Comparison of ENCODE assay signal across 8 mouse cellular contexts in genomic region chr12:83687934-83688315, GRCm38 (mm10). TPM values are rescaled to one million over a fixed set of nuclear protein-coding genes. Genes with fewer than 3 reads are reported as not detected.
DNase-seq lines count a peak whose midpoint lies in the region; ATAC-seq lines count a peak whose summit lies in the region.

Gene Psen1, plus strand, starts transcription at chr12:83688152.

- ATAC-seq in hindbrain, embryonic 16.5 days, result peak; percentile 99

- H3K27me3 ChIP-seq in hindbrain, embryonic 16.5 days (replicated peaks; ENCODE audit: control insufficient read depth, insufficient read depth, low read length), result no peaks in the 10 kb centered on the region

- no peaks in the 10 kb centered on the region; the same call in 1 of the 2 replicates for H3K36me3 ChIP-seq in hindbrain, embryonic 16.5 days (ENCODE audit: control insufficient read depth, insufficient read depth, low read length)
- H3K36me3 ChIP-seq in macrophage (ENCODE audit: inconsistent target), result peaks cover 5% of the 10 kb centered on the region; the same call in 1 of the 2 replicates

- H3K27ac ChIP-seq in hindbrain, embryonic 16.5 days (ENCODE audit: low read depth, low read length), result peak within 1 kb of the TSS; percentile 95
- H3K27ac ChIP-seq in macrophage, result peak within 1 kb of the TSS; percentile 78

- H3K4me1 ChIP-seq in hindbrain, embryonic 16.5 days (ENCODE audit: control insufficient read depth, insufficient read depth, low read depth, low read length), result peaks cover 15% of the 10 kb centered on the region

- H3K4me2 ChIP-seq in hindbrain, embryonic 16.5 days (ENCODE audit: low read length), result peak within 1 kb of the TSS; percentile 79

- DNase-seq in T-cell, adult 2 months (ENCODE audit: low spot score), result peak; percentile 96
- DNase-seq in cerebellum, postnatal 36 days, result peak; percentile 87 to 93
- peak; percentile 94 for DNase-seq in gastrocnemius, adult 18-20 months (ENCODE audit: low spot score)
- DNase-seq in left cerebral cortex, adult 18-20 months (ENCODE audit: low spot score in 2 of 2), result peak; percentile 93 to 95
- peak; percentile 94 for DNase-seq in right cerebral cortex, adult 18-20 months
- peak; percentile 81 for DNase-seq in urinary bladder, postnatal 10 days (ENCODE audit: low spot score)

- no peaks in the 10 kb centered on the region for H3K9me3 ChIP-seq in hindbrain, embryonic 16.5 days (ENCODE audit: control insufficient read depth, low read length)

- H3K4me3 ChIP-seq in hindbrain, embryonic 16.5 days (ENCODE audit: low read length), result peak within 1 kb of the TSS; percentile 98
- H3K4me3 ChIP-seq in macrophage (ENCODE audit: inconsistent target), result peak within 1 kb of the TSS; percentile 72

- whole genome bisulfite sequencing in hindbrain, embryonic 16.5 days, result 0% methylated on average over 38 of the region's 38 CpGs
- 2% methylated on average over 37 of the region's 38 CpGs for WGBS in macrophage (ENCODE audit: missing documents)

- H3K79me2 ChIP-seq in macrophage (ENCODE audit: inconsistent target), result peaks cover 40% of the 10 kb centered on the region

- H3K9ac ChIP-seq in hindbrain, embryonic 16.5 days (ENCODE audit: low read depth, low read length), result peak within 1 kb of the TSS; percentile 93

RNA-seq across cellular contexts. Expression of gene Psen1, which starts in this region (rescaled TPM):
- 10 to 100 TPM; 25.1 to 31.5 TPM for total RNA-seq in gastrocnemius, adult 18-20 months (2021)
- polyA plus RNA-seq in hindbrain, embryonic 16.5 days (2015; fragmentation: Nextera tagmentation; extraction: Ambion mirVana), result 65.1 and 73.6 TPM in 2 replicates
- total RNA-seq in left cerebral cortex, adult 18-20 months (2021), result 10 to 100 TPM; 59.4 to 72.0 TPM
- total RNA-seq in macrophage (2018; cell fraction: chromatin; rRNA removed), result 100 to 1,000 TPM in 7 of 26 experiments, 10 to 100 TPM in 19; 54.4 to 115 (median 86.6) TPM
- 100 to 1,000 TPM in 24 of 26 experiments, 10 to 100 TPM in 2; 88.9 to 150 (median 119) TPM for total RNA-seq in macrophage (2018; cell fraction: cytosol; rRNA removed)
- total RNA-seq in macrophage (2018; cell fraction: nucleus; rRNA removed), result 100 to 1,000 TPM in 14 of 26 experiments, 10 to 100 TPM in 12; 68.5 to 143 (median 105) TPM
- 85.8 to 182 TPM (median 105 TPM) in 3 replicates for polyA plus RNA-seq in macrophage (2018)

Comparison
In these comparisons a context has a peak if more than half of its experiments do, and no peak if none do; other contexts are left out.
1. Peak in every context shown above with its lines: DNase-seq, ATAC-seq, H3K4me3 ChIP-seq and H3K27ac ChIP-seq.